Mouse (Mus musculus): ENCODE measurements around the gene Itga10. TPM values are rescaled to one million over a fixed set of nuclear protein-coding genes. Genes with fewer than 3 reads are reported as not detected.

The Itga10 gene
- polyA plus RNA-seq (2015; fragmentation: Nextera tagmentation; extraction: Ambion mirVana) = 0.31 TPM in 2 replicates

DNA sequence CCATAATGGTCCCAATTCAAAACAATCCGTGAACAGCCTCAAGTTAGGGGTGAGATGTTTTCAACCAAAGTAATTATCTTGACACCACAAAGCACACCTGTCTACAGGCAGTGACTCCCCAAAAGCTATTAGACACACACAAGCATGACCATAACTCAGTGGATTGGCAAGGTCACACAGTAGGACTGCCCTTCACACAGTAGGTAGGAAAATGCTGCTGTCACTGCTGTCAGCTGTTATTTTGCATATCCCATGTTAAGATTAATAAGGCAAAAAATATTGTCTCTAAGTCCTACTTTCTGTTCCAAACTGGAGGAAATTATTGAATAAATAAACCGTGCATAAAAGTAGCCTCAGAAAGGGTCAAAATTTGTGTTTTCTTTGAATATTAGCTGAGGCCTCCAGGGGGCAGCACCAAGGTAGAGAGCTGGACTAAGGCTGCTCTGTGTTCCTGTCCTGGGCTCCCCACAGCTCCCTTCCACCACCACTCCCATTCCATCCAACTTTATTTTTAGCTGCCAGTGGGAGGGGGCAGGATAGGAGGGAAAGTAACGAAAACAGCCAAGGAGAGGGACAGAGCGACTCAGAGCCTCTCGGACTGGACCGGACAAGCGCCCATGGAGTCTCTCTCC lies at the start of gene Itga10:
Gene Itga10, plus strand, starts transcription at position 567 of the 632 bp plus-strand sequence.
- no peaks in the 10 kb centered on the region for H3K4me1 ChIP-seq (ENCODE audit: insufficient read depth, low read depth, low read length)
- H3K36me3 ChIP-seq (ENCODE audit: insufficient read depth, low read length) = no peaks in the 10 kb centered on the region
- peak; percentile 67 for ATAC-seq
- 54% methylated on average over 7 of the region's 7 CpGs for WGBS
- no peaks in the 10 kb centered on the region for H3K9me3 ChIP-seq (ENCODE audit: low read length)
- H3K27me3 ChIP-seq (replicated peaks; ENCODE audit: insufficient read depth, low read length) = no peaks in the 10 kb centered on the region
- H3K27ac ChIP-seq (ENCODE audit: low read length) = no peak within 1 kb of the TSS
- no peak for TF ChIP-seq EP300 (IDR thresholded peaks at IDR 0.05)
- TF ChIP-seq CTCF (IDR thresholded peaks at IDR 0.05) = peak; percentile 68
- H3K4me2 ChIP-seq (replicated peaks; ENCODE audit: low read depth, low read length) = no peak within 1 kb of the TSS
- peak; percentile 77 for DNase-seq (ENCODE audit: low spot score)
- H3K9ac ChIP-seq (replicated peaks; ENCODE audit: low read depth) = no peak within 1 kb of the TSS
- no peak within 1 kb of the TSS for H3K4me3 ChIP-seq (ENCODE audit: low read depth, low read length)

DNA sequence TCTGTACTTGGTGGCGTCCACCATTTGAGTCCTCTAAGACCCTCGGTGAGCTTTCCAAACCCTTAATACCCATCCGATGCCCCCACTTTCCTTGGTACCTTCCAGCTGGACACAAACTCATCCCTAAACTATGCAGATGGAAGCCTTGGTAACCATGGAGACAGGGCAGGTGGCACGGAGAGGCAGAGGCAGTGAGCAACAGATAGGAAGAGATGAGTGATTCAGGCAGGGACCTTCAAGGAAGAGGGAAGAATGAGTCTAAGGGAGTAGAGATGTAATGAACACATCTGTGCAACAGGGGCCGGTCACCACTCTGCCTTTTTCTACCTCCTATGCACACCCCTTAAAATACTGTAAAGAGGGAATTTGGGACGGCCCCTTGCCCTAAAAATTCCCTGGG lies 49.7 kb upstream of the Itga10 start:
- H3K9ac ChIP-seq (replicated peaks; ENCODE audit: low read depth) = no peak overlapping the region
- no peaks in the 10 kb centered on the region for H3K9me3 ChIP-seq (ENCODE audit: low read length)
- WGBS = 31% methylated on average over 6 of the region's 6 CpGs
- TF ChIP-seq CTCF (IDR thresholded peaks at IDR 0.05) (no peak), EP300 (IDR thresholded peaks at IDR 0.05) (no peak)
- H3K4me3 ChIP-seq (ENCODE audit: low read depth, low read length) = no peak overlapping the region
- no peak for DNase-seq (ENCODE audit: low spot score)
- no peak for ATAC-seq
- H3K4me2 ChIP-seq (replicated peaks; ENCODE audit: low read depth, low read length) = no peak overlapping the region
- no peaks in the 10 kb centered on the region for H3K36me3 ChIP-seq (ENCODE audit: insufficient read depth, low read length)
- peaks cover 17% of the 10 kb centered on the region for H3K4me1 ChIP-seq (ENCODE audit: insufficient read depth, low read depth, low read length)
- no peak overlapping the region for H3K27ac ChIP-seq (ENCODE audit: low read length)
- H3K27me3 ChIP-seq (replicated peaks; ENCODE audit: insufficient read depth, low read length) = peaks cover 8% of the 10 kb centered on the region; the same call in 1 of the 2 replicates

DNA sequence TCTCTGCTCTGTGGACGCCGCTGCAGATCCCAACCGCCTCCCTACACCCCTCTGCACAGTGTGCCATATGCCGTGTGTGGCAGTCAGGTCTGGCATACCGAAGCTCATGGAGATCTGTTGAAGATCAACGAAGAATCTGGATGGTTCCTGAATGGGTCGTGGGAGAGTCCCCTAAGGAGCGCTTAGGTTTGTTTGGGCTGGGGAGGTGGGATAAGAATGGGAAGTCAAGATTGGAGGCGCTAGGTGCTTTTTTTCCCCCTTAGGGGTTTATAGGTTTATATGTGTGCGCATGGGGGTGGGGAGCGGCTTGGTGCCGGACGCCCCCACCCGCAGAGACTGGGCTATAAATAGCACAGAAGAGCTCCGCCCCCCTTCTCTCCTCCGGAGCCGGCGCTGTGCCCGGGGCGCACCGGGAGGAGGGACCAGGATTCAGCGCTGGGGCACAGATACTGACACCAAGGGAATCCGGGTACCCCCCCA lies 49.1 kb upstream of the Itga10 start, which contains the start of gene Ankrd34a:
Gene Ankrd34a, plus strand, starts transcription at position 409 of the 480 bp plus-strand sequence.
- WGBS = 2% methylated on average over 16 of the region's 23 CpGs
- H3K27ac ChIP-seq (ENCODE audit: low read length) = no peak within 1 kb of the TSS
- DNase-seq (ENCODE audit: low spot score) (peak; percentile 22), ATAC-seq (no peak)
- peak within 1 kb of the TSS; percentile 85 for H3K4me2 ChIP-seq (replicated peaks; ENCODE audit: low read depth, low read length)
- H3K27me3 ChIP-seq (replicated peaks; ENCODE audit: insufficient read depth, low read length) = peaks cover 8% of the 10 kb centered on the region; the same call in 1 of the 2 replicates
- H3K4me3 ChIP-seq (ENCODE audit: low read depth, low read length) = peak within 1 kb of the TSS; percentile 29
- peaks cover 17% of the 10 kb centered on the region for H3K4me1 ChIP-seq (ENCODE audit: insufficient read depth, low read depth, low read length)
- 0 out of 2 replicates have a peak within 1 kb of the TSS, but pooled peaks have one; percentile 9 for H3K9ac ChIP-seq (replicated peaks; ENCODE audit: low read depth)
- no peaks in the 10 kb centered on the region for H3K36me3 ChIP-seq (ENCODE audit: insufficient read depth, low read length)
- no peaks in the 10 kb centered on the region for H3K9me3 ChIP-seq (ENCODE audit: low read length)
- no peak for TF ChIP-seq CTCF (IDR thresholded peaks at IDR 0.05)
- TF ChIP-seq EP300 (IDR thresholded peaks at IDR 0.05) = no peak

DNA sequence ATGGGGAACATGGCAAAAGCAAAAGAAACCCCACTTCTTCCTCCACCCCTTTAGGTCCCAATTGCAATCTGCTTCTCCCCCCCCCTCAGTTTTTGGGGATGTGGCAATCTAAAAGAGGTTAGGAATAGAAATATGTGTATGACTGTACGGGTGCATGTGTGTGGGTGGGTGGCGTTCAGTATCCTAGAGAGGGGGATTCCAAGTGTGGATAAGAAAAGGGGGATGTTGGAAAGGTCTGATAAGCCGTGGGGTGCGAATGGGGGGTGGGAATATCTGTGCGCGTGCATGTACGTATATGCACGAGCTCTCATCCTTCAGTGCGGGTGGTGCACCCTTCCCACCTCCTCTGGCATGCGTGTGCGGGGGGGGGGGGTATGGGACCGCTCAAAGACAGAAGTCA lies 48.5 kb upstream of the Itga10 start:
- 2% methylated on average over 6 of the region's 12 CpGs for WGBS
- Histone ChIP-seq H3K4me1 (ENCODE audit: insufficient read depth, low read depth, low read length) (peaks cover 17% of the 10 kb centered on the region), H3K36me3 (ENCODE audit: insufficient read depth, low read length) (no peaks in the 10 kb centered on the region), H3K27me3 (replicated peaks; ENCODE audit: insufficient read depth, low read length) (peaks cover 8% of the 10 kb centered on the region; the same call in 1 of the 2 replicates), H3K27ac (ENCODE audit: low read length) (no peak overlapping the region), H3K4me3 (ENCODE audit: low read depth, low read length) (peak overlapping the region; percentile 29), H3K9me3 (ENCODE audit: low read length) (no peaks in the 10 kb centered on the region), H3K4me2 (replicated peaks; ENCODE audit: low read depth, low read length) (peak overlapping the region; percentile 85), H3K9ac (replicated peaks; ENCODE audit: low read depth) (no peak overlapping the region)
- TF ChIP-seq EP300 (IDR thresholded peaks at IDR 0.05) (no peak), CTCF (IDR thresholded peaks at IDR 0.05) (no peak)
- ATAC-seq = no peak
- DNase-seq (ENCODE audit: low spot score) = peak; percentile 18

DNA sequence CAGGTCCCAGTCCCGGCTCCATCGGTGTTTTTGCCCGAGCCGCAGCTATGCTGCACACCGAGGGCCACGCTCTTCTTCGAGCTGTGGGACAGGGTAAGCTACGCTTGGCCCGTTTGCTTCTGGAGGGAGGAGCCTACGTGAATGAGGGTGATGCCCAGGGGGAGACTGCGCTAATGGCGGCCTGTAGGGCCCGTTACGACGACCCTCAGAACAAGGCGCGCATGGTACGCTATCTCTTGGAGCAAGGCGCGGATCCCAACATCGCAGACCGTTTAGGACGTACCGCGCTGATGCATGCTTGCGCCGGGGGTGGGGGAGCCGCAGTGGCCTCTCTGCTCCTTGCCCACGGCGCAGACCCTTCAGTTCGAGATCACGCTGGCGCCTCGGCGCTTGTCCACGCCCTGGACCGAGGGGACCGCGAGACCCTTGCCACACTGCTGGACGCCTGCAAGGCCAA lies 47.9 kb upstream of the Itga10 start:
- WGBS = under 1% methylated on average over 40 of the region's 40 CpGs
- Histone ChIP-seq H3K27me3 (replicated peaks; ENCODE audit: insufficient read depth, low read length) (peaks cover 8% of the 10 kb centered on the region; the same call in 1 of the 2 replicates), H3K4me1 (ENCODE audit: insufficient read depth, low read depth, low read length) (peaks cover 17% of the 10 kb centered on the region), H3K27ac (ENCODE audit: low read length) (no peak overlapping the region), H3K9me3 (ENCODE audit: low read length) (no peaks in the 10 kb centered on the region), H3K36me3 (ENCODE audit: insufficient read depth, low read length) (no peaks in the 10 kb centered on the region), H3K4me3 (ENCODE audit: low read depth, low read length) (peak overlapping the region; percentile 29), H3K9ac (replicated peaks; ENCODE audit: low read depth) (peak overlapping the region; percentile 9; the same call in 1 of the 2 replicates), H3K4me2 (replicated peaks; ENCODE audit: low read depth, low read length) (peak overlapping the region; percentile 85)
- no peak for TF ChIP-seq CTCF (IDR thresholded peaks at IDR 0.05)
- TF ChIP-seq EP300 (IDR thresholded peaks at IDR 0.05) = no peak
- DNase-seq (ENCODE audit: low spot score) (peak; percentile 16), ATAC-seq (no peak)

DNA sequence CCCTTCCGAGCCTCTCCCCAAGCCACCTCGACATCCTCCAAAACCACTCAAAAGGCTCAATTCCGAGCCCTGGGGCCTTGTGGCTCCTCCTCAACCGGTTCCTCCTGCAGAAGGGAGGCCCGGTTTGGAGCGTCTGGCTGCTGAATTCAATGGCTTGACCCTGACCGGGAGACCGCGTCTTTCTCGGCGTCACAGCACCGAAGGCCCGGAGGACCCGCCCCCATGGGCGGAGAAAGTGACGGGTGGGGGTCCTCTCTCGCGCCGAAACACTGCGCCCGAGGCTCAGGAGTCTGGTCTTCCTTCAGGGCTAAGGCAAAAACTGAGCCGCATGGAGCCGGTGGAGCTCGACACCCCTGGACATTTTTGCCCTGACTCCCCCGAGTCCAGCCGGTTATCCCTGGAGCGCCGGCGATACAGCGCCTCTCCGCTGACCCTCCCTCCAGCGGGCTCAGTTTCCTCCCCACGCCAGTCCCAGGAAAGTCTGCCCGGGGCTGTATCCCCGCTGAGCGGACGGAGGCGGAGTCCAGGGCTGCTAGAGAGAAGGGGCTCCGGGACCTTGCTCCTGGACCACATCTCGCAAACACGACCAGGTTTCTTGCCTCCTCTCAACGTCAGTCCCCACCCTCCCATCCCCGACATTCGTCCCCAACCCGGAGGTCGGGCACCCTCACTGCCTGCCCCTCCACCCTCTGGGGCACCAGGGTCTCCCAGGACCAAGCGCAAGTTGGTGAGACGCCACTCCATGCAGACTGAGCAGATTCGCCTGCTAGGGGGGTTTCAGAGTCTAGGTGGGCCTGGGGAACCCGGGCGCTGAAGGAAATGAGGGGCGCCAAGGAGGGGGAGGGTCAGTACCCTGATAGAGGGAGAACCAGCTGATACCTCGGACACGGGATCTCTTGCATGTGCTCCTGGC lies 47.0 kb upstream of the Itga10 start:
- no peak for TF ChIP-seq CTCF (IDR thresholded peaks at IDR 0.05)
- no peak for TF ChIP-seq EP300 (IDR thresholded peaks at IDR 0.05)
- peak overlapping the region; percentile 85 for H3K4me2 ChIP-seq (replicated peaks; ENCODE audit: low read depth, low read length)
- WGBS = 4% methylated on average over 49 of the region's 54 CpGs

More for the DNA sequence above, 47.0 kb upstream of the Itga10 start:
- no peaks in the 10 kb centered on the region for H3K9me3 ChIP-seq (ENCODE audit: low read length)
- DNase-seq (ENCODE audit: low spot score) (peak; percentile 60), ATAC-seq (no peak)
- H3K36me3 ChIP-seq (ENCODE audit: insufficient read depth, low read length) = no peaks in the 10 kb centered on the region
- H3K4me1 ChIP-seq (ENCODE audit: insufficient read depth, low read depth, low read length) = peaks cover 17% of the 10 kb centered on the region
- peak overlapping the region; percentile 29 for H3K4me3 ChIP-seq (ENCODE audit: low read depth, low read length)
- no peak overlapping the region for H3K27ac ChIP-seq (ENCODE audit: low read length)
- H3K27me3 ChIP-seq (replicated peaks; ENCODE audit: insufficient read depth, low read length) = peaks cover 8% of the 10 kb centered on the region; the same call in 1 of the 2 replicates
- peak overlapping the region; percentile 9; the same call in 1 of the 2 replicates for H3K9ac ChIP-seq (replicated peaks; ENCODE audit: low read depth)
